Mouse (Mus musculus): ENCODE results near the gene Pgm3. TPM values are rescaled to one million over a fixed set of nuclear protein-coding genes. Genes with fewer than 3 reads are reported as not detected.

Pgm3 gene
- total RNA-seq, 1 experiment from 2014 or later, result 29.3 TPM

GRCm38 (mm10) chr9:86569314-86569910, 2.2 kb downstream of the Pgm3 start:
- DNase-seq, result no peak

- DNase-seq, result peak; percentile 85
Measured at GRCm38 (mm10) chr9:86560543-86560942, 11.1 kb downstream of the Pgm3 start.

- DNase-seq, result no peak
Measured at GRCm38 (mm10) chr9:86554641-86555040, 17.0 kb downstream of the Pgm3 start.

GRCm38 (mm10) chr9:86553886-86554285, 17.8 kb downstream of the Pgm3 start:
- no peak for DNase-seq

- no peak for DNase-seq
Measured at GRCm38 (mm10) chr9:86550717-86551116, 20.9 kb downstream of the Pgm3 start.

GRCm38 (mm10) chr9:86549637-86550162, 21.9 kb downstream of the Pgm3 start:
- DNase-seq, result no peak

- DNase-seq, result no peak
Measured at GRCm38 (mm10) chr9:86544559-86544958, 27.1 kb downstream of the Pgm3 start.

- no peak for DNase-seq
Measured at GRCm38 (mm10) chr9:86543451-86543850, 28.2 kb downstream of the Pgm3 start.

- no peak for DNase-seq
Measured at GRCm38 (mm10) chr9:86534071-86534470, 37.6 kb downstream of the Pgm3 start.

- peak; percentile 68 for DNase-seq
Measured at GRCm38 (mm10) chr9:86525600-86525999, 46.0 kb downstream of the Pgm3 start.

- no peak for DNase-seq
Measured at GRCm38 (mm10) chr9:86522335-86522734, 49.3 kb downstream of the Pgm3 start.

- DNase-seq, result no peak
Measured at GRCm38 (mm10) chr9:86514798-86515197, 56.8 kb downstream of the Pgm3 start.

- no peak for DNase-seq
Measured at GRCm38 (mm10) chr9:86514390-86514789, 57.3 kb downstream of the Pgm3 start.

- no peak for DNase-seq
Measured at GRCm38 (mm10) chr9:86513733-86514132, 57.9 kb downstream of the Pgm3 start.

GRCm38 (mm10) chr9:86507437-86507836, 64.2 kb downstream of the Pgm3 start:
- no peak for DNase-seq

Other genes with a start within 250 kb of the Pgm3 start
- 2.9 and 3.3 TPM in 2 replicates for gene Ube2cbp, start 106.9 kb downstream of the Pgm3 start, total RNA-seq (2021)
- 26.4 and 30.9 TPM in 2 replicates for gene Dop1a, start 104.7 kb downstream of the Pgm3 start, total RNA-seq (2021)
- 4.7 and 4.9 TPM in 2 replicates for gene Rwdd2a, start 149 bp upstream of the Pgm3 start, total RNA-seq (2021)
- 534 and 576 TPM in 2 replicates for gene Me1, start 124.1 kb upstream of the Pgm3 start, total RNA-seq (2021)
- gene Prss35, start 171.8 kb upstream of the Pgm3 start, total RNA-seq (2021), result 164 and 178 TPM in 2 replicates